Mouse (Mus musculus): ENCODE results near the gene CN725425. TPM values are rescaled to one million over a fixed set of nuclear protein-coding genes. Genes with fewer than 3 reads are reported as not detected.

The CN725425 gene
- not detected in 2 replicates for polyA plus RNA-seq (2014; fragmentation: Nextera tagmentation; extraction: Ambion mirVana)

DNA sequence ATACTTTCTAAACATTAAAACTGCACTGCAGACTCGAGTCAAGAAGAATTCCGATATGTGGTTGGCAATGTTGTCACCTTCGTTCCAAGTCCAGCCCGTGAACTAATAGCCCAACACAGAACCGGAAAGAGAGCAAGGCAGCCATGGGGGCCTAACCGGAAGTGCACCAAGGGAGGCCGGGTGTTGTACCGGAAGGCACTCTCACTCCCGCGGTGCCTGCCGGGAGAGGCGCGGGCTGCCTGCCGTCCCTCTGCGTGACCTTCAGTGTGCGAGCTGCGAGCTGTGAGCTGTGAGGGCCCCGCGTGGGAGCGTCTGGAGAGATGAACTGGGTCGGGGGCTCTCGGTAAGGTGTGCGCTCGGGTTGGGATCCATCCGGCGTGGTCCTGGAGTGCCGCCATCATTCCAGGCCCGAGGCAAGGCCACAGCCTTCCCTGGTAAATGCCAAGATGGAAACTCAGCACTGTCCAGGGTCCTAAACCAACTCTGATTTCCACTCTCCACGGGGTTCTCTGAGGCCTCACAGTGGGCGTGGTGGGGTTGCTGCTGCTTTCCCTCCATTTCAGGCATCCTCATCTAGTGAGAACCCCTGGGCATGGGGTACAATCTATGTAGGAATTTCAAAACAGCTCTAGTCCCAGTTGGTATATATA, at the start of gene CN725425:
CN725425 (plus strand) TSS at position 239 of the 650 bp plus-strand sequence.
- no peaks in the 10 kb centered on the region for H3K27me3 ChIP-seq (replicated peaks; ENCODE audit: control insufficient read depth, insufficient read depth, low read length)
- WGBS: 88% methylated on average over 30 of the region's 30 CpGs
- no peak for ATAC-seq (replicated peaks; ENCODE audit: low FRiP score)
- no peak within 1 kb of the TSS for H3K27ac ChIP-seq (ENCODE audit: low read depth, low read length)
- H3K36me3 ChIP-seq (ENCODE audit: control insufficient read depth, insufficient read depth, low read length): no peaks in the 10 kb centered on the region
- H3K4me3 ChIP-seq (ENCODE audit: low read depth, low read length): no peak within 1 kb of the TSS
- no peaks in the 10 kb centered on the region for H3K9me3 ChIP-seq (ENCODE audit: control insufficient read depth, low read length)
- H3K4me2 ChIP-seq: no peak within 1 kb of the TSS
- no peak within 1 kb of the TSS for H3K9ac ChIP-seq (ENCODE audit: low read depth, low read length)
- H3K4me1 ChIP-seq (replicated peaks; ENCODE audit: control insufficient read depth, insufficient read depth, low read length): no peaks in the 10 kb centered on the region
- DNase-seq (ENCODE audit: low spot score): no peak

DNA sequence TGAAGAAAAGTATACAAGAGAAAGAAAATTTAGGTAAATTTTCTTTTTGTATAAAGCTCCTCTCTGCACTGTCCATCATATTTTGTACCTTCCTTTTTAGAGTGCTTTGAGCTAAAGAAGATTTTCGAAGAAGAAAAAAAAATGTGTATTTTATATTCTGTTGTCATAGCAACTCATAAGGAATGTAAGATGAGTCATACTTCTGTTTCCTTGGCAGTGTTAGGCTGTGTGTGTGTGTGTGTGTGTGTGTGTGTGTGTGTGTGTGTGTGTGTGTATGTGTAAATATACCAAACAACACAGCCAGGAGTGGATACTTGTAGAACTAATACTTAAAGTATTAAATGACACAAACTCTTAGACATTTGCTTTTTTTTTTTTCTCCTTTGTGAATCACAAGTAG, 46.7 kb upstream of the CN725425 start:
- 78% methylated on average over 1 of the region's 1 CpGs for WGBS
- no peak for ATAC-seq (replicated peaks; ENCODE audit: low FRiP score)

GRCm38 (mm10) chr15:91153311-91153710, 46.0 kb upstream of the CN725425 start:
- Histone ChIP-seq H3K27ac (ENCODE audit: low read depth, low read length) (no peak overlapping the region), H3K9ac (ENCODE audit: low read depth, low read length) (no peak overlapping the region), H3K27me3 (replicated peaks; ENCODE audit: control insufficient read depth, insufficient read depth, low read length) (no peaks in the 10 kb centered on the region), H3K4me2 (no peak overlapping the region), H3K9me3 (ENCODE audit: control insufficient read depth, low read length) (no peaks in the 10 kb centered on the region), H3K4me1 (replicated peaks; ENCODE audit: control insufficient read depth, insufficient read depth, low read length) (no peaks in the 10 kb centered on the region), H3K4me3 (ENCODE audit: low read depth, low read length) (no peak overlapping the region), H3K36me3 (ENCODE audit: control insufficient read depth, insufficient read depth, low read length) (no peaks in the 10 kb centered on the region)
- ATAC-seq (replicated peaks; ENCODE audit: low FRiP score) (no peak), DNase-seq (ENCODE audit: low spot score) (no peak)
- WGBS: 78% methylated on average over 3 of the region's 3 CpGs

More for the DNA sequence above, 46.7 kb upstream of the CN725425 start:
- H3K27ac ChIP-seq (ENCODE audit: low read depth, low read length): no peak overlapping the region
- no peak overlapping the region for H3K9ac ChIP-seq (ENCODE audit: low read depth, low read length)
- no peak overlapping the region for H3K4me3 ChIP-seq (ENCODE audit: low read depth, low read length)
- no peaks in the 10 kb centered on the region for H3K36me3 ChIP-seq (ENCODE audit: control insufficient read depth, insufficient read depth, low read length)
- no peak for DNase-seq (ENCODE audit: low spot score)
- no peaks in the 10 kb centered on the region for H3K4me1 ChIP-seq (replicated peaks; ENCODE audit: control insufficient read depth, insufficient read depth, low read length)
- H3K27me3 ChIP-seq (replicated peaks; ENCODE audit: control insufficient read depth, insufficient read depth, low read length): no peaks in the 10 kb centered on the region
- no peaks in the 10 kb centered on the region for H3K9me3 ChIP-seq (ENCODE audit: control insufficient read depth, low read length)
- H3K4me2 ChIP-seq: no peak overlapping the region

GRCm38 (mm10) chr15:91161153-91161552, 38.1 kb upstream of the CN725425 start:
- no peaks in the 10 kb centered on the region for H3K4me1 ChIP-seq (replicated peaks; ENCODE audit: control insufficient read depth, insufficient read depth, low read length)
- WGBS: 81% methylated on average over 5 of the region's 5 CpGs
- ATAC-seq (replicated peaks; ENCODE audit: low FRiP score): no peak

GRCm38 (mm10) chr15:91163454-91163853, 35.8 kb upstream of the CN725425 start:
- no peak for ATAC-seq (replicated peaks; ENCODE audit: low FRiP score)
- no peaks in the 10 kb centered on the region for H3K36me3 ChIP-seq (ENCODE audit: control insufficient read depth, insufficient read depth, low read length)
- 79% methylated on average over 2 of the region's 2 CpGs for WGBS

More at GRCm38 (mm10) chr15:91161153-91161552, 38.1 kb upstream of the CN725425 start:
- no peak for DNase-seq (ENCODE audit: low spot score)
- Histone ChIP-seq H3K36me3 (ENCODE audit: control insufficient read depth, insufficient read depth, low read length) (no peaks in the 10 kb centered on the region), H3K9me3 (ENCODE audit: control insufficient read depth, low read length) (no peaks in the 10 kb centered on the region), H3K4me2 (no peak overlapping the region), H3K27ac (ENCODE audit: low read depth, low read length) (no peak overlapping the region), H3K9ac (ENCODE audit: low read depth, low read length) (no peak overlapping the region), H3K27me3 (replicated peaks; ENCODE audit: control insufficient read depth, insufficient read depth, low read length) (no peaks in the 10 kb centered on the region), H3K4me3 (ENCODE audit: low read depth, low read length) (no peak overlapping the region)

GRCm38 (mm10) chr15:91165021-91165420, 34.3 kb upstream of the CN725425 start:
- DNase-seq (ENCODE audit: low spot score) (no peak), ATAC-seq (replicated peaks; ENCODE audit: low FRiP score) (peak; percentile 74)
- no peaks in the 10 kb centered on the region for H3K36me3 ChIP-seq (ENCODE audit: control insufficient read depth, insufficient read depth, low read length)
- no peak overlapping the region for H3K4me3 ChIP-seq (ENCODE audit: low read depth, low read length)
- H3K4me1 ChIP-seq (replicated peaks; ENCODE audit: control insufficient read depth, insufficient read depth, low read length): no peaks in the 10 kb centered on the region
- WGBS: 8% methylated on average over 5 of the region's 5 CpGs
- H3K4me2 ChIP-seq: no peak overlapping the region
- no peak overlapping the region for H3K9ac ChIP-seq (ENCODE audit: low read depth, low read length)
- H3K9me3 ChIP-seq (ENCODE audit: control insufficient read depth, low read length): no peaks in the 10 kb centered on the region
- no peak overlapping the region for H3K27ac ChIP-seq (ENCODE audit: low read depth, low read length)
- H3K27me3 ChIP-seq (replicated peaks; ENCODE audit: control insufficient read depth, insufficient read depth, low read length): no peaks in the 10 kb centered on the region

More at GRCm38 (mm10) chr15:91163454-91163853, 35.8 kb upstream of the CN725425 start:
- no peak overlapping the region for H3K27ac ChIP-seq (ENCODE audit: low read depth, low read length)
- no peak overlapping the region for H3K9ac ChIP-seq (ENCODE audit: low read depth, low read length)
- no peaks in the 10 kb centered on the region for H3K4me1 ChIP-seq (replicated peaks; ENCODE audit: control insufficient read depth, insufficient read depth, low read length)
- no peak overlapping the region for H3K4me2 ChIP-seq
- H3K4me3 ChIP-seq (ENCODE audit: low read depth, low read length): no peak overlapping the region
- DNase-seq (ENCODE audit: low spot score): no peak
- H3K9me3 ChIP-seq (ENCODE audit: control insufficient read depth, low read length): no peaks in the 10 kb centered on the region
- H3K27me3 ChIP-seq (replicated peaks; ENCODE audit: control insufficient read depth, insufficient read depth, low read length): no peaks in the 10 kb centered on the region

DNA sequence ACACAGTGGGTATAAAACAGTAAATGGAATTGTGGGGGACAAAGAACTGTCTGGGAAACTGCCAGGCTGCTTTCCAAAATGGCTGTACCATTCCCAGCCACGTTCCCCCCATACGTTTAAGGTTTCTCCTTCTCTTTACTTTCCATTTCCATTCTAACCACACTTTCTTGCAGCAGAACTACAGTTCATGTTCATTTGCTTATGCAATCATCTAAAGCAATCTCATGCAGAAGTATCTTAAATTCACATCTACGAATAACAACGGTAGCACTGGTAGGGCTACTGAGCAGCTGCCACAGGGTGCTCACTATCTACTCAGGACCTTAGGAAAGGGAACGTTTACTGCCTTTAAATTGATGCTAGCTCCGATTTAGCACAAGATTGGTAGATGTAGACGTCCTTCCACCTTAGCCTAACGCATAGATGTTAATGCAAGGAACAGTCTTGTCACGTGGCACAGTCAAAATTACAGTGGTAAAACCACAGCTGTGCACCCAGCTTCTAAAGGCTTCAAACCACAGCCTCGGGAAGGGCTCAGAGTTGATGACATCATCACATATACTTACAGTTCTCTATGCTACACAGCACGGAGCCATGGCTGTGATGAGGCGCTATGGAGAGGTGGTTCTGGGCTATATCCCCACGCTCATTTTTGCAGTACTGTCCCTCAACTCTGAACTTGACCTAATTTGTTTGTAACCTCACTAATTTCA, 31.3 kb upstream of the CN725425 start:
- DNase-seq (ENCODE audit: low spot score): no peak
- H3K27ac ChIP-seq (ENCODE audit: low read depth, low read length): no peak overlapping the region
- no peak overlapping the region for H3K9ac ChIP-seq (ENCODE audit: low read depth, low read length)
- H3K4me2 ChIP-seq: no peak overlapping the region
- no peak overlapping the region for H3K4me3 ChIP-seq (ENCODE audit: low read depth, low read length)
- H3K9me3 ChIP-seq (ENCODE audit: control insufficient read depth, low read length): no peaks in the 10 kb centered on the region
- no peaks in the 10 kb centered on the region for H3K27me3 ChIP-seq (replicated peaks; ENCODE audit: control insufficient read depth, insufficient read depth, low read length)
- H3K36me3 ChIP-seq (ENCODE audit: control insufficient read depth, insufficient read depth, low read length): no peaks in the 10 kb centered on the region
- ATAC-seq (replicated peaks; ENCODE audit: low FRiP score): no peak
- 81% methylated on average over 13 of the region's 13 CpGs for WGBS
- H3K4me1 ChIP-seq (replicated peaks; ENCODE audit: control insufficient read depth, insufficient read depth, low read length): no peaks in the 10 kb centered on the region

GRCm38 (mm10) chr15:91170602-91171328, 28.5 kb upstream of the CN725425 start:
- 85% methylated on average over 9 of the region's 9 CpGs for WGBS
- ATAC-seq (replicated peaks; ENCODE audit: low FRiP score): no peak

More at GRCm38 (mm10) chr15:91170602-91171328, 28.5 kb upstream of the CN725425 start:
- H3K4me3 ChIP-seq (ENCODE audit: low read depth, low read length): no peak overlapping the region
- no peaks in the 10 kb centered on the region for H3K9me3 ChIP-seq (ENCODE audit: control insufficient read depth, low read length)
- H3K27me3 ChIP-seq (replicated peaks; ENCODE audit: control insufficient read depth, insufficient read depth, low read length): no peaks in the 10 kb centered on the region
- no peak overlapping the region for H3K4me2 ChIP-seq
- H3K4me1 ChIP-seq (replicated peaks; ENCODE audit: control insufficient read depth, insufficient read depth, low read length): no peaks in the 10 kb centered on the region
- H3K9ac ChIP-seq (ENCODE audit: low read depth, low read length): no peak overlapping the region
- H3K36me3 ChIP-seq (ENCODE audit: control insufficient read depth, insufficient read depth, low read length): no peaks in the 10 kb centered on the region
- H3K27ac ChIP-seq (ENCODE audit: low read depth, low read length): no peak overlapping the region
- DNase-seq (ENCODE audit: low spot score): no peak

Data from liver, embryonic 11.5 days (tissue).